Mouse (Mus musculus) ES-E14 (cell line): ENCODE results near the gene Tmem158.

ENCODE experiments used
- MAFK ChIP-seq: IDR thresholded peaks from 2 replicates; pipeline ENCODE4 v1.6.1; 2014; ENCODE audit warnings: mild to moderate bottlenecking, low read depth, low read length, inconsistent platforms; ENCODE audit not compliant: insufficient read depth
- ZC3H11A ChIP-seq: IDR thresholded peaks from 2 replicates; pipeline ENCODE4 v1.6.1; 2012; ENCODE audit warnings: low read depth, mild to moderate bottlenecking, inconsistent platforms, low read length, borderline replicate concordance

GRCm38 (mm10) chr9:123259896-123260610, 511 bp downstream of the Tmem158 start:
- TF ChIP-seq MAFK = no peak
- no peak for TF ChIP-seq ZC3H11A
